Mouse (Mus musculus): ENCODE measurements around the gene Tmem200a. TPM values are rescaled to one million over a fixed set of nuclear protein-coding genes. Genes with fewer than 3 reads are reported as not detected.

Tmem200a gene
- polyA plus RNA-seq, 1 experiment from 2014 or later = 24.7 TPM

DNA sequence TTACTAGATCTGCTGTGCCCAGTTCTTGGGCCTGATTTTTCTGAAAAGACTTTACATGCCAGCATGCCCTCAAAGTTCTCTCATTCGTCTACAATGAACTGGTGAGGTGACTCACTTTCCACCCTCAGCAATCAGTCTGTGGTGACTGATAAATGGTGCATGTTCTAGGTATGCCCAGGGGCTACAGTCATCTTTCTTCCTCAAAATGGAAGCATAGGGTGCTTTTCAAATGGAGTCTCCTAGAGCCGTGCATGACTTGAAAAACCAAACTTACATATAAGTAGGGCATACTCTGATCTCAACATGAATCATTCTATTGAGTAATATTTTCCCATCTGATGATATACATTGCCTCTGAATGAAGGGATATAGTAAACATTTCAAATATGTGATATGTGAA is 117.8 kb downstream of the Tmem200a start:
- no peaks in the 10 kb centered on the region for H3K4me1 ChIP-seq
- H3K36me3 ChIP-seq = no peaks in the 10 kb centered on the region
- no peak overlapping the region for H3K9ac ChIP-seq
- no peaks in the 10 kb centered on the region for H3K27me3 ChIP-seq (replicated peaks)
- no peak for ATAC-seq (ENCODE audit: insufficient read depth, low FRiP score, low read depth)
- H3K4me3 ChIP-seq (replicated peaks) = no peak overlapping the region
- no peak overlapping the region for H3K27ac ChIP-seq
- no peaks in the 10 kb centered on the region for H3K9me3 ChIP-seq
- WGBS = 72% methylated on average over 2 of the region's 2 CpGs
- no peak overlapping the region for H3K4me2 ChIP-seq

GRCm38 (mm10) chr10:25958762-25959753 is 119.8 kb downstream of the Tmem200a start:
- H3K36me3 ChIP-seq = no peaks in the 10 kb centered on the region
- no peak overlapping the region for H3K4me2 ChIP-seq
- ATAC-seq (ENCODE audit: insufficient read depth, low FRiP score, low read depth) = no peak
- H3K9ac ChIP-seq = no peak overlapping the region
- WGBS = 55% methylated on average over 3 of the region's 3 CpGs
- H3K9me3 ChIP-seq = no peaks in the 10 kb centered on the region
- no peak overlapping the region for H3K4me3 ChIP-seq (replicated peaks)
- H3K4me1 ChIP-seq = no peaks in the 10 kb centered on the region
- H3K27me3 ChIP-seq (replicated peaks) = no peaks in the 10 kb centered on the region
- no peak overlapping the region for H3K27ac ChIP-seq

DNA sequence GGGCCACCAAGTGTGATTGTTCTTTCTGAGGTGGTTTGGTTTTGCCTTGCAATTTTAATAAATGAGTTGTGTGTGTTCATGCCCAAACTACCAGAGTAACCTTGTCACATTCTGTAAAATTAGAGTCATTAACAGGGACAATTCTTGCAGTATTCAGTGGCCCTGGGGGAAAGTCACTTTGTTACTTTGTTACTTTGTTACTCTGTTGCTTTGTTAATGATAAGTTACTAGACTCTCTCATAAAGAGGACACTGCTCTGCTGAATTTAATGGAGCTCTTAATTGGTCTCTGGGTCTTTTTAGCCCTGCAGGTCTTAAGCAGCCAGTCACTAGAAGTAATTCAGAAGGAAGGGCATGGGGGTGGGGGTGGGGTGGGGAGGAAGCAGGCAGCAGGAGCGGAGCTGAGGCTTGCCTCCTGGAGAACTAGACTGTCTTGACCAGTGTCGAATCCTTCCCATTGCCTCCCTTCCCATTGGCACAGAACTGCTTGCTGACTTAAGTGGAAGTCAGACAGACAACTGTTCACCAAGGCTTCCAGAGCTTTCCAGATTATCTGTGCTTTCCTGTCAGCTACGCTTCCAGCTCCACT is 124.1 kb downstream of the Tmem200a start:
- WGBS = 76% methylated on average over 3 of the region's 3 CpGs

DNA sequence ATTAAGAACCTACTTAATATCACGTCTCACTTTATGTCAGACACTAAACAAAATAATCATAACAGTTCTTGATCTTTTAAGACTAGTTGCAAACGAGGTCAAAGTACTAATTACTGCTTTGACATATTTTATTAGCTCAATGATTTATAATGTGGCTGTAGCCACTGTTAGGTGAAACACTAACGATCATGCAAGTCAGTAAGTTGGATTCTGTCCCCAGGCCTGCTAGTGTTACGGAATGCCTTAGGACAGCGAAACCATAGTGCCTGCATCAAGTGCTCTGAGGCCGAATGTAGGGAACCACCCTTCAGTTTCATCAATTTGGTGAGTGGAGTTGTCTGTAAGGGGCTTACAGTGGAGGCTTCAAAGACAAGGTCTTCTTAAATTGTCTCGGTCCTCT is 126.0 kb downstream of the Tmem200a start:
- Histone ChIP-seq H3K4me2 (no peak overlapping the region), H3K27me3 (replicated peaks) (no peaks in the 10 kb centered on the region), H3K36me3 (no peaks in the 10 kb centered on the region), H3K27ac (no peak overlapping the region), H3K4me1 (no peaks in the 10 kb centered on the region), H3K9ac (no peak overlapping the region), H3K4me3 (replicated peaks) (no peak overlapping the region), H3K9me3 (no peaks in the 10 kb centered on the region)
- 63% methylated on average over 7 of the region's 7 CpGs for WGBS
- no peak for ATAC-seq (ENCODE audit: insufficient read depth, low FRiP score, low read depth)

More for the DNA sequence above, 124.1 kb downstream of the Tmem200a start:
- Histone ChIP-seq H3K4me1 (no peaks in the 10 kb centered on the region), H3K27me3 (replicated peaks) (no peaks in the 10 kb centered on the region), H3K36me3 (no peaks in the 10 kb centered on the region), H3K4me2 (no peak overlapping the region), H3K27ac (no peak overlapping the region), H3K9me3 (no peaks in the 10 kb centered on the region), H3K9ac (no peak overlapping the region), H3K4me3 (replicated peaks) (no peak overlapping the region)
- ATAC-seq (ENCODE audit: insufficient read depth, low FRiP score, low read depth) = no peak

- Histone ChIP-seq H3K9ac (no peak overlapping the region), H3K36me3 (no peaks in the 10 kb centered on the region), H3K27me3 (replicated peaks) (no peaks in the 10 kb centered on the region), H3K9me3 (no peaks in the 10 kb centered on the region), H3K4me1 (no peaks in the 10 kb centered on the region), H3K4me3 (replicated peaks) (no peak overlapping the region), H3K27ac (no peak overlapping the region), H3K4me2 (no peak overlapping the region)
- ATAC-seq (ENCODE audit: insufficient read depth, low FRiP score, low read depth) = peak; percentile 70; the same call in 1 of the 2 replicates
- WGBS = 45% methylated on average over 6 of the region's 6 CpGs
These were observed 126.7 kb downstream of the Tmem200a start for GRCm38 (mm10) chr10:25952150-25952549.

GRCm38 (mm10) chr10:25945866-25946265 is 133.0 kb downstream of the Tmem200a start:
- Histone ChIP-seq H3K27me3 (replicated peaks) (no peaks in the 10 kb centered on the region), H3K36me3 (no peaks in the 10 kb centered on the region), H3K9me3 (no peaks in the 10 kb centered on the region), H3K4me3 (replicated peaks) (no peak overlapping the region), H3K4me2 (no peak overlapping the region), H3K27ac (no peak overlapping the region), H3K4me1 (no peaks in the 10 kb centered on the region), H3K9ac (no peak overlapping the region)
- WGBS = 71% methylated on average over 2 of the region's 2 CpGs
- no peak for ATAC-seq (ENCODE audit: insufficient read depth, low FRiP score, low read depth)

DNA sequence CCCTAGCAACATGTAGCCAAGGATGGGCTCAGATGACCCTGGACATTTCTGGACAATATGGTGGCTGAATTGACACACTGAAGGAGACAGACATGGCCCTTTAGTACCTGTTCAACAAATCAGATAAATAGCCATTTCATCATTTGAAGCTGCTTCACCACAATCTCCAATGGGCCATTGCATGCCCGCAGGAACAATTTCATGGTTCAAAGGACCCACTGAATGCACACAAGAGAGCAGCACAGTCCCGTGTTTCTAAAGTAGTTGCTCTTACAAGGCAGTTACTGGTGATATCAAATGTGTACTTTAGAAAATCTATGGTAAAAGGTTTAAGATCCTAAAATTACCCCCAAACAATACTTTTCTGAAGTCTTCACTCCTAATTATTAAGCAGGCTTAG is 134.2 kb downstream of the Tmem200a start:
- H3K4me1 ChIP-seq = no peaks in the 10 kb centered on the region
- H3K27me3 ChIP-seq (replicated peaks) = no peaks in the 10 kb centered on the region
- no peak overlapping the region for H3K27ac ChIP-seq
- no peaks in the 10 kb centered on the region for H3K36me3 ChIP-seq
- H3K4me3 ChIP-seq (replicated peaks) = no peak overlapping the region
- no peak overlapping the region for H3K9ac ChIP-seq
- no peak overlapping the region for H3K4me2 ChIP-seq
- ATAC-seq (ENCODE audit: insufficient read depth, low FRiP score, low read depth) = no peak
- 80% methylated on average over 2 of the region's 2 CpGs for WGBS
- H3K9me3 ChIP-seq = no peaks in the 10 kb centered on the region

DNA sequence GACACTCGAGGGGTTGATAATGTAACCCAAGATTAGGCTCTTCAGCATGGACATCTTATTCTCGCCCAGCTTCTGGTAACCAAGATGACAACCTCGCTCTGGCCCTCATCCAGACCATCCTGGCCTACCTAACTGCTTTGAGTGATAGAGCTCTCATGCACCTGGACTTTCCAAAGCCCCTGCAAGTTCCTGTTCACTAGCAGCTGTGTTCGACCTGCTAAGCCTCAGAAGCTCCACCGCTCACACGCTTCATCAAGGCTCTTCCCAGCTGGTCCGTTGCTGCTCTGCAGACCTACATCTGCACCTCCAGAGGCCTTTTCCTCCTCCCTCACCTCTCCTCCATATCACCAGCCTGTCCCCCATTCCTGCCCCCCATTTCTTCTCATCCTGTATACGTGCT is 147.1 kb downstream of the Tmem200a start:
- Histone ChIP-seq H3K27me3 (replicated peaks) (no peaks in the 10 kb centered on the region), H3K4me3 (replicated peaks) (no peak overlapping the region), H3K36me3 (no peaks in the 10 kb centered on the region), H3K27ac (no peak overlapping the region), H3K4me2 (no peak overlapping the region), H3K4me1 (peaks cover 14% of the 10 kb centered on the region), H3K9me3 (no peaks in the 10 kb centered on the region), H3K9ac (no peak overlapping the region)
- 71% methylated on average over 8 of the region's 8 CpGs for WGBS
- ATAC-seq (ENCODE audit: insufficient read depth, low FRiP score, low read depth) = no peak

DNA sequence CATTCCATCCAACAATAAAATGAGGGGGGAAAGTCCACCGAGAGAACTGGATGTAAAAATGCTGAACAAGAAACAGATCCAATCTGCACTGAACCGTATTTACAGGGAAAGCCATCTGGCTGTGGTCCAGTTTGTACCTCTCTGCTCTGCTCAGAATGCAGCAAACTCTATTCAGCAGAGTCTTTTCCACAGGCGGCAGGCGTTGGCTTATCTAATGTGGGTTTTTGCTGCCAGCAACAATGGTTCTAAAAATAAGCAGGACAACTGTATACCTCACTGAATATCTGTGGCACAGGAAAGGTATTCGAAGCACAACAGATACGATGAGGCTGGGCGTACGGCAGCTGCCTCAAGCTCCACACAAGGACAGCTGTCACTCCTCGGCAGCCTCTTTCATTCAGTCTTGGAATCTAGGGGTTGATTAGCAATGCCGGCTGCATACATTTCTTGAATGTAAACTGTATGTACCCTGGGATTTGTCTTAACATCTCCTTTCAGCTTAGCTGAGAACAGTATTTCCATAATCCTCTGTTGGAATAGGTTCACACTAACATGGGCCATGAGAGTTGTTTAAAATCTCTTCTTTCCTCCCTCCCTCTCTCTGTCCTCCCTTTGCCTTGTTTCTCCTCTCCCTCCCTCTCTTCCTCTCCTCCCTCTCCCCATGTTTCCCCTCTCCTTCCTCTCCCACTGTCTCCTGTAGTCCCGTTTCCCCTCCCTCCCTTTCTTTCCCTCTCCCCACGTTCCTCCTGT is 149.3 kb downstream of the Tmem200a start:
- Histone ChIP-seq H3K9me3 (no peaks in the 10 kb centered on the region), H3K4me1 (peaks cover 14% of the 10 kb centered on the region), H3K4me2 (0 out of 2 replicates have a peak overlapping the region, but pooled peaks have one; percentile 5), H3K27ac (peak overlapping the region; percentile 66; the same call in 1 of the 2 replicates), H3K4me3 (replicated peaks) (no peak overlapping the region), H3K9ac (no peak overlapping the region), H3K36me3 (no peaks in the 10 kb centered on the region), H3K27me3 (replicated peaks) (no peaks in the 10 kb centered on the region)
- 22% methylated on average over 12 of the region's 12 CpGs for WGBS
- ATAC-seq (ENCODE audit: insufficient read depth, low FRiP score, low read depth) = no peak

DNA sequence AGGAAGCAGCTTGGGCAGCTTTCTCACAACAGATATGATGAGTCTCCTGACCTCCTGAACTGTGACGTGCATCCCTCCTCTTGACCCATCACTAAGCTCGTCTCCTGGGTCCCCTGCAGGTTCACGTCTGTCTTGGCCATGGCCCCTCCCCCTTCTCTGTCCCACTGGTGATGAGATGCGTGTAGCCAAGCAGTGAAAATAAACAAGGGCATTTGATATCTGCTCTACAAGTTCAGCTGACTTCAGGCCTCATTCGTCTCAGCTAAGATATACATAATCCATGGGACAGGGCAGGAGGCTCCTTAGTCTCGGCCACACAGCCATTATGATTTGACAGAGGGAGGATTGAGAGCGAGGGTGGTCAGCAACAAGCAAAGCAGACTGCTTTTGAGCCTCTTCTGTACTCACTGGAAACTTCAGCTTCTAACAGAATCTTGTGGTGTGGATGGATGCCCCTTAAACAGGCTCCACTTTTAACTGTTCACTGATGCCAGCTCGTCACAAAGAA is 149.9 kb downstream of the Tmem200a start:
- ATAC-seq (ENCODE audit: insufficient read depth, low FRiP score, low read depth) = no peak

DNA sequence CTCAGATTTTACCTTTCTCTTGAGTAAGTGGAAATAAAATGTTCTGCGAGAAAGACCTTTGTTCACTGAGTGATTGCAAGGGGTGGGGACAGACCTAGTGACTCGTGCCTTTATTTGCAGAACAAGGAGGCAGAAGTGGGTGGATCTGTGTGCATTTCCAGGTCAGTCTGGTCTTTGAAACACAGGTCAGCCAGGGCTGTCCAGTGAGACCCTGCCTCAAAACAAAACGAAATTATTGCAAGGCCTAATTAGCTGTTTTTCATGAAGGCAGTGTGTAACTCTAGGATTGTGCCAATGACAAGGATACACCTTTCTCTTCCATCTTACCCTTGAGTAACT is 150.4 kb downstream of the Tmem200a start:
- 34% methylated on average over 3 of the region's 3 CpGs for WGBS
- Histone ChIP-seq H3K36me3 (no peaks in the 10 kb centered on the region), H3K27ac (peak overlapping the region; percentile 66), H3K27me3 (replicated peaks) (no peaks in the 10 kb centered on the region), H3K4me2 (no peak overlapping the region), H3K9ac (no peak overlapping the region), H3K9me3 (no peaks in the 10 kb centered on the region), H3K4me3 (replicated peaks) (no peak overlapping the region), H3K4me1 (peaks cover 14% of the 10 kb centered on the region)
- 0 out of 2 replicates have a peak, but pooled peaks have one; percentile 45 for ATAC-seq (ENCODE audit: insufficient read depth, low FRiP score, low read depth)

More for the DNA sequence above, 149.9 kb downstream of the Tmem200a start:
- Histone ChIP-seq H3K9ac (no peak overlapping the region), H3K36me3 (no peaks in the 10 kb centered on the region), H3K27me3 (replicated peaks) (no peaks in the 10 kb centered on the region), H3K4me1 (peaks cover 14% of the 10 kb centered on the region), H3K9me3 (no peaks in the 10 kb centered on the region), H3K4me3 (replicated peaks) (no peak overlapping the region), H3K4me2 (no peak overlapping the region), H3K27ac (peak overlapping the region; percentile 66)
- 24% methylated on average over 8 of the region's 8 CpGs for WGBS

Data from stomach, embryonic 15.5 days (tissue).